Mouse (Mus musculus): Measurements from ENCODE around the gene Sntb2. TPM values are rescaled to one million over a fixed set of nuclear protein-coding genes. Genes with fewer than 3 reads are reported as not detected.

Gene Sntb2
- total RNA-seq (2018; cell fraction: chromatin; rRNA removed) = 10 to 100 TPM; 18.2 to 50.8 (median 32.8) TPM
- 10 to 100 TPM in 24 of 26 experiments, 1 to 10 TPM in 2; 9.7 to 18.9 (median 13.0) TPM for total RNA-seq (2018; cell fraction: cytosol; rRNA removed)
- 10 to 100 TPM; 16.4 to 48.6 (median 27.7) TPM for total RNA-seq (2018; cell fraction: nucleus; rRNA removed)
- polyA plus RNA-seq (2018) = 7.2 to 10.1 TPM (median 8.4 TPM) in 3 replicates

- Histone ChIP-seq H3K27ac (peak within 1 kb of the TSS; percentile 57), H3K36me3 (ENCODE audit: inconsistent target) (no peaks in the 10 kb centered on the region), H3K4me3 (ENCODE audit: inconsistent target) (peak within 1 kb of the TSS; percentile 67), H3K79me2 (ENCODE audit: inconsistent target) (peaks cover 42% of the 10 kb centered on the region)
- under 1% methylated on average over 32 of the region's 41 CpGs for WGBS (ENCODE audit: missing documents)
Measured at GRCm38 (mm10) chr8:106935324-106935869, at the start of gene Sntb2. Gene Sntb2 (plus strand): TSS chr8:106935750.

DNA sequence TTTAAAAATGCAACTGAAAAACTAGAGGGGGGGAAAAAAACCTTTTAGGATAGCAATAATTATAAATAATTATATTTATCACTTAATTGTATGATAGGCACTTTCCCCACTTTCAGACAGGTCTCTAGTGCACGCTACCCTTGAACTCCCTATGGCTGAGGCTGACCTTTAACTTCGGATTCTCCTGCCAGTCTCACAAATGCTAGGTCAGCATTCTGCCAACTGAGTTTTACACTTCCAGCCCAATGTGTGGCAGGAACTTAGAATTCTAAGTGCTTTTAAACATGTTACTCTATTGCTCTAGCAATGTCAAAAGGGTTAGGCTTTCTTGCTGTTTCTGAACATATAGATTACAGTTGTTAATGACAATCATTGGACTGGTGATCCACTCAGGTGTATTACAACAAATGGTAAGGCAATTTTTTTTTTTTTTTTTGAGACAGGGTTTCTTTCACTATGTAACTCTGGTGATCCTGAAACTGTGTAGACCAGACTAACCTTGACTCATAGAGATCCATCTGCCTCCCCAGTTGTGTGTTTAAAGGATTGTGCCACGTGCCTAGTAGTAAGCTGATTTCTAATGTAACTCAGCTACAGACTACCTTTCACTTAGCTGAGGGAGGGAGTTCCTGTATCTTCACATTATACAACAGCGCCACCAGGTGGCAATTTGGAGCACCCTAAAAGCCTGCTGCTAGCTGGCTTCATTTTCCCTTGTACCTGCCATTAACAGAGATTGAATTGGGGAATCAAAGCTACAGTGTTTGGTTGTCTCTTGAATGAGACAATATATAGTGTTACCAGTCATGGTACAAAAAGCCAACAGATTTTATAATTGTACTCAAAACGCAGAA is 48.0 kb upstream of the Sntb2 start:
- Histone ChIP-seq H3K79me2 (ENCODE audit: inconsistent target) (peaks cover 64% of the 10 kb centered on the region), H3K36me3 (ENCODE audit: inconsistent target) (peaks cover 37% of the 10 kb centered on the region), H3K4me3 (ENCODE audit: inconsistent target) (no peak overlapping the region), H3K27ac (no peak overlapping the region)
- WGBS (ENCODE audit: missing documents) = 42% methylated on average over 5 of the region's 5 CpGs

DNA sequence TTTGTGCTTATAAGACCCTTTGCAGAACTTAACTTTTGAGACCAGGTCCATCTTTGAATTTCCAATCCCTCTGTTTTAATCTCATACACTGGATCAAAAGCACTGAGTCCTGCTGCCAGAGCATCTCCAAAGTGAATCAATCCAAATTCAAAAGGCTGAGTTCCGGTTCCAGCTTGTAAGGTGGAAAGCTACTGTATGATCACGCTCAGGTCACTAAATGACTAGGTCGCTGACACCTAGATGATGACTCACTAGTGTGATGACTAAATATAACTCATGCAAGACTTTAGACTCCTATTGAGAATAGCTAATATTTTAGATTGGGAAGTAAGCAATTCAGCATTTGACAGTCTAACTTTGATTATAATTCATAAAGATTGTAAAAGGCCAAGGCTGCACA is 46.7 kb upstream of the Sntb2 start:
- Histone ChIP-seq H3K79me2 (ENCODE audit: inconsistent target) (peaks cover 71% of the 10 kb centered on the region), H3K4me3 (ENCODE audit: inconsistent target) (no peak overlapping the region), H3K27ac (no peak overlapping the region), H3K36me3 (ENCODE audit: inconsistent target) (peaks cover 25% of the 10 kb centered on the region)
- 84% methylated on average over 3 of the region's 3 CpGs for WGBS (ENCODE audit: missing documents)

DNA sequence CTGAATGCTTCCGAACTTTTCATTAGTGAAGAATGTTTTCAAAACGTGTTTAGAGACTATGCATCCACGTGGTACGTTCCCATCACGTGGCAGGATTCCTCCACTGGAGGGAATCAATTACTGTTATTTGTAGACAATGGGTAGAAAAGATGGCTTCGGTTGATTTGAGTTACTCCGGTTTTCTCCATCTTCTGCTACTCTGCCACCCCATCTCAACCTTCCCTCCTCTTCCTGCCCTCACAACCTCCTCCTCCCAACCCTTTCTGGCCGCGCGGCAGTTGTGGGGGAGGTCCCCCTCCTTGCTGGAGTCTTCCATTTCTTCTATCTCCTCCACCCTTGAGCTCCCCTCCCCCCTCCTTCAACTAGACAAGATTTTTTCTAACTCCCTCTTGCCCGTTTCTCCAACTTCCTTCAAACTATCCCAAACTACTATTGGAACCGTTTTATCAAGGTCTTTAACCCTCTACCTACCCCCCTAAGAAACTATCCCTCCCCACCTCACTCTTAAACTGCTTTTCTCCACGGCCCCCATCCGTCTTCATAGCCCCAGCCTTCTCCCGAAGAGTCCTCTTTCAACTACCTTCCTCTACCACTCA is 43.2 kb upstream of the Sntb2 start:
- Histone ChIP-seq H3K79me2 (ENCODE audit: inconsistent target) (peaks cover 65% of the 10 kb centered on the region), H3K4me3 (ENCODE audit: inconsistent target) (peak overlapping the region; percentile 87), H3K27ac (peak overlapping the region; percentile 61), H3K36me3 (ENCODE audit: inconsistent target) (no peaks in the 10 kb centered on the region)
- under 1% methylated on average over 15 of the region's 15 CpGs for WGBS (ENCODE audit: missing documents)

DNA sequence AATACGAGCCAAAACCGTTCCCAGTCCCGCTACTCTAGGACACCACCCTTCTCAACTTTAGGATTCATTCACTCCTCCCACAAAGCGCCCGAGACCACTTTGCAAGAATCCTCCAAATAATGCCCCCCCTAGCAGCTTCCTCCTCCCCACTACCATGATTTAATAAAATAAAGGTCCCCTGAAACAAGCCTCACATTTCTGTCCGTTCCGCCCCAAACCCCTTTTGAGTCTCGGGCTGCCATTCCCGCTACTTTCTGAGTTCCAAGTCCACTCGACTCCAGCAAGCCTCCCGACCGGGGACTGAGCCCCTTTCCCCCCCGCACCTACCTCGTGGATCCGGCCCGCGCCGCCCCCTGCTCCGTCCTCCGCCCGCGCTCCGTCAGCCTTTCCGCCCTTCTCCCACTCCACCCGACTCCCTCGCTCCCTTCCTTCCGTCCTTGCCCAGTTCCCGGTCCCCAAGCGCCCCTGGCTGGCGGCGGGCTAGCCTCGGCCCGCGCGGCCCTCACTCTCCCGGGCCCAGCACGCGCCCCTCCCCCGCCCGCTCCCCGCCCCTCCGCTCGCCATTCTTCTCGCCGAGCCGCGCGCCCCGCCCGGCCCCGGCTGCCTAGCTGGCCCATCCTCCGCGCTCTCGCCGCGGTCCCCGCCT is 42.6 kb upstream of the Sntb2 start:
- peak overlapping the region; percentile 87 for H3K4me3 ChIP-seq (ENCODE audit: inconsistent target)
- peaks cover 59% of the 10 kb centered on the region for H3K79me2 ChIP-seq (ENCODE audit: inconsistent target)
- H3K36me3 ChIP-seq (ENCODE audit: inconsistent target) = peaks cover under 1% of the 10 kb centered on the region; the same call in 1 of the 2 replicates
- H3K27ac ChIP-seq = peak overlapping the region; percentile 61
- WGBS (ENCODE audit: missing documents) = under 1% methylated on average over 57 of the region's 57 CpGs

- Histone ChIP-seq H3K27ac (peak within 1 kb of the TSS; percentile 61), H3K36me3 (ENCODE audit: inconsistent target) (peaks cover 7% of the 10 kb centered on the region; the same call in 1 of the 2 replicates), H3K79me2 (ENCODE audit: inconsistent target) (peaks cover 52% of the 10 kb centered on the region), H3K4me3 (ENCODE audit: inconsistent target) (peak within 1 kb of the TSS; percentile 95)
- WGBS (ENCODE audit: missing documents) = under 1% methylated on average over 51 of the region's 63 CpGs
Measured at GRCm38 (mm10) chr8:106893481-106894156, 41.9 kb upstream of the Sntb2 start, which contains the start of gene Utp4. Gene Utp4 (plus strand): TSS chr8:106893636.

- H3K79me2 ChIP-seq (ENCODE audit: inconsistent target) = no peaks in the 10 kb centered on the region
- peaks cover 29% of the 10 kb centered on the region; the same call in 1 of the 2 replicates for H3K36me3 ChIP-seq (ENCODE audit: inconsistent target)
- no peak overlapping the region for H3K4me3 ChIP-seq (ENCODE audit: inconsistent target)
- WGBS (ENCODE audit: missing documents) = 87% methylated on average over 5 of the region's 5 CpGs
- H3K27ac ChIP-seq = no peak overlapping the region
Measured at GRCm38 (mm10) chr8:106899473-106899872, 36.1 kb upstream of the Sntb2 start.

GRCm38 (mm10) chr8:106905727-106906480 is 29.6 kb upstream of the Sntb2 start:
- Histone ChIP-seq H3K27ac (no peak overlapping the region), H3K4me3 (ENCODE audit: inconsistent target) (no peak overlapping the region), H3K36me3 (ENCODE audit: inconsistent target) (peaks cover 26% of the 10 kb centered on the region; the same call in 1 of the 2 replicates), H3K79me2 (ENCODE audit: inconsistent target) (no peaks in the 10 kb centered on the region)
- 92% methylated on average over 17 of the region's 17 CpGs for WGBS (ENCODE audit: missing documents)

- peaks cover 26% of the 10 kb centered on the region; the same call in 1 of the 2 replicates for H3K36me3 ChIP-seq (ENCODE audit: inconsistent target)
- H3K27ac ChIP-seq = no peak overlapping the region
- no peaks in the 10 kb centered on the region for H3K79me2 ChIP-seq (ENCODE audit: inconsistent target)
- no peak overlapping the region for H3K4me3 ChIP-seq (ENCODE audit: inconsistent target)
- WGBS (ENCODE audit: missing documents) = 95% methylated on average over 4 of the region's 6 CpGs
Measured at GRCm38 (mm10) chr8:106906635-106907034, 28.9 kb upstream of the Sntb2 start.

- H3K4me3 ChIP-seq (ENCODE audit: inconsistent target) = no peak overlapping the region
- no peak overlapping the region for H3K27ac ChIP-seq
- H3K36me3 ChIP-seq (ENCODE audit: inconsistent target) = peaks cover 26% of the 10 kb centered on the region; the same call in 1 of the 2 replicates
- no peaks in the 10 kb centered on the region for H3K79me2 ChIP-seq (ENCODE audit: inconsistent target)
- WGBS (ENCODE audit: missing documents) = 97% methylated on average over 5 of the region's 6 CpGs
Measured at GRCm38 (mm10) chr8:106907450-106907849, 28.1 kb upstream of the Sntb2 start.

GRCm38 (mm10) chr8:106908291-106908690 is 27.3 kb upstream of the Sntb2 start:
- 97% methylated on average over 7 of the region's 7 CpGs for WGBS (ENCODE audit: missing documents)
- H3K4me3 ChIP-seq (ENCODE audit: inconsistent target) = no peak overlapping the region
- H3K79me2 ChIP-seq (ENCODE audit: inconsistent target) = no peaks in the 10 kb centered on the region
- H3K36me3 ChIP-seq (ENCODE audit: inconsistent target) = peaks cover 26% of the 10 kb centered on the region; the same call in 1 of the 2 replicates
- no peak overlapping the region for H3K27ac ChIP-seq

DNA sequence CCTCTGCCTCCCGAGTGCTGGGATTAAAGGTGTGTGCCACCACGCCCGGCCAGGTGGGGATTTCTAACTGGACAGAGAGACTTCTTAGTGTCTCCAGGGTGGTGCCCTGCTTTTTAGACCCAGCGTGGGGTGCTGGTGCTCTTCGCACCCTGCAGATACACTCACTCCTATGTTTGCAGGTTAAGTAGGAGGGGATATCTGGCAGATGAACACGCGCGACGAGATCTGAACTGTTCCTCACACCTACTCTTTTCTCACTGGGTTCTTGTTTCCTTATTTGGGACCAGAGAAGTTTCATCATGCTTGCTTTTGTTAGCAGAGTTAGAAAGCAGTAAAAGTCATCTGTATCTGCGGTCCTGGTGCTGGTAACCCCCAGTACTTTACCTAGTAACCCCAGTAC is 21.9 kb upstream of the Sntb2 start:
- H3K79me2 ChIP-seq (ENCODE audit: inconsistent target) = no peaks in the 10 kb centered on the region
- no peak overlapping the region for H3K27ac ChIP-seq
- peaks cover 30% of the 10 kb centered on the region for H3K36me3 ChIP-seq (ENCODE audit: inconsistent target)
- 96% methylated on average over 10 of the region's 10 CpGs for WGBS (ENCODE audit: missing documents)
- H3K4me3 ChIP-seq (ENCODE audit: inconsistent target) = no peak overlapping the region

DNA sequence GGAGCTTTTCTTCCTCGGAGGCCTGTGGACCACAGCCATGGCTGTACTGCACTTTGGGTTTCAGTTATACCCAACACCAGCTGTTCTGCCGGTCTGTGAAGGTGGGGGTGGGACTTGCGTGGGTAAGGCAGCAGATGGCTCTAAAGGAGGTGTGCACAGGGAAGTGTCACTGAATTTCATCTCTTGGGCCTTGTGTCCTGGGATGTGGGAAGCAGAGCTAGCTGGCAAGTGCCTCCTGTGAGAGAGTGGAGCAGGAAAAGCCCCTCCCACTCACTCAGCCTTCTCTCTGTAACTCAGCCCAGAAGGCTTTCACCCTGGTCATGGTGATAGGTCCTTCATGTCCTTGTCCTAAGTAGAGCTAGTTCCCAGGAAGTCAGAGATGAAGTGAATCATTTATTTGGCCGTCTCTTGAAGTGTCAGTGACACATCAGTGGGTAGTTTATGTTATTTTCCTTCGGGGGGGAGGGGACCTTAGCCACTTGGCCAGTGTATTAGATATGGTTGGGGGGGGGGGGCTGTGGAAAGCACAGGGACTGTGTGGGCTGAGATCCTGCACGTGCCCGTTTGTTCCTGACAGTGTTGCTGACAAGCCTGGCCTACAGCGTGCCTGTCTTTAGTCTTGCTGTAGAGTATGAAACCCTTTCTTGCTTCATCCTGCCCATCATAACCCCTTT is 15.7 kb upstream of the Sntb2 start:
- no peak overlapping the region for H3K4me3 ChIP-seq (ENCODE audit: inconsistent target)
- H3K79me2 ChIP-seq (ENCODE audit: inconsistent target) = no peaks in the 10 kb centered on the region
- no peak overlapping the region for H3K27ac ChIP-seq
- peaks cover 48% of the 10 kb centered on the region for H3K36me3 ChIP-seq (ENCODE audit: inconsistent target)
- 94% methylated on average over 8 of the region's 8 CpGs for WGBS (ENCODE audit: missing documents)

All from macrophage (primary cell).